Mouse (Mus musculus): ENCODE results near the gene Vcl.

Vcl gene

DNA sequence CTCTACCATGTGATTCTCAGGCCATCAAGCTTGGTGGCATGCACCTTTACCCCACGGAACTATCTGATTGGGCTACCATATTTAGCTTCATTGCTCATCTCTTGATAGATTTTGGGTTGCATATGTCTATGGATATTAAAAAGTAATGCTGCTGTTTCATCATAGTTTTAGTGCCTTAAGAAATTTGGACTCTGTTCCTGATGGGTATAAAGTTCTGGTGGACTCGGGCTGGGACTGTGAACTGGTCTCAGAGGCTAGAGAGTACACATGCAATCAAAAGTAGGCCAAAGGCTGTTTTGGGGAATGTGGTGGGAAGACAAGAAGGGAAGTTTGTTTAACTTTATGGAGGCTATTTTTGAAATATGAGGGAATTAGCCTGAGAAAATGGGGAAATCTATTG, 16.1 kb downstream of the Vcl start:
- no peak for DNase-seq

DNA sequence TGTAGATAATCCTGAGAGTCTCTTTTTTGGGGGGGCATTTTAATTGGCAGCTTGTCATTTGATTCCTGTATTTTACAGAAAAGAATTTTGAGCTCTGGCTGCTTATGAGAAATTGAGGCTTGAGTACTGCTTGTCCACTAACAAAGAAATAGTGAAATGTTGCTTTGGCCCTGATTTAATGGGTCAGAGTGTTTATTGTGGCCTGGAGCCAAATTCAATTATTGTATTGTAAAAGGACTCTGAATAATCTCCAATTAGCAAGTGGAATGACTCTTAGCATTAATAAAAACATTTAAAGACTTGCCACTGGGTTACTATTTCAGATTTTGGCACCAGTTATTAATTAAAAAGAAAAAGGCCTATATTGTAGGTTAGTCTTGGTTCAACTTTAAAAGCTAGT, 26.8 kb downstream of the Vcl start:
- DNase-seq = no peak

DNA sequence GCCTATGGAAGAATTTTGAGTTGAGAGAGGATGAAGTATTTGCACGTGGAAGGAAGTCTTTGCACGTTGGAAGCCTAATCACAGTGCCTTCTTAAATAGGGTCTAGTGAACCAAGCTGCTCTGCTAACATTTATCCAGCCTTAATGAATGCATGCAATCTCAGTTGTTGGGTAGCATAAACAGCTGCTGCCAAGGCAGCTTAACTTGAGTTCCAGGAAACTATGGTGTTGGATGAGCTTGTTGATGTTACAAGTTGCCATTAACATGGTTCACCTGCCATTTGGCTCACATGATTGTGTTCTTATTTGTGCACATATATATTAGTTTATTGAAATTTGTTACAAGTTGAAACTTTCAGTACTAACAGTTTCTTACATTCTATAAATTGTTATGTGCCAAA, 29.8 kb downstream of the Vcl start:
- DNase-seq = no peak

GRCm38 (mm10) chr14:20962466-20962865, 33.3 kb downstream of the Vcl start:
- DNase-seq = no peak

- DNase-seq = no peak
Observed at GRCm38 (mm10) chr14:20962906-20963305, 33.7 kb downstream of the Vcl start.

GRCm38 (mm10) chr14:20963863-20964262, 34.7 kb downstream of the Vcl start:
- no peak for DNase-seq

GRCm38 (mm10) chr14:20964285-20964684, 35.1 kb downstream of the Vcl start:
- DNase-seq = no peak

- DNase-seq = no peak
Observed at GRCm38 (mm10) chr14:20966959-20967670, 37.9 kb downstream of the Vcl start.

GRCm38 (mm10) chr14:20969066-20969465, 39.9 kb downstream of the Vcl start:
- DNase-seq = no peak

DNA sequence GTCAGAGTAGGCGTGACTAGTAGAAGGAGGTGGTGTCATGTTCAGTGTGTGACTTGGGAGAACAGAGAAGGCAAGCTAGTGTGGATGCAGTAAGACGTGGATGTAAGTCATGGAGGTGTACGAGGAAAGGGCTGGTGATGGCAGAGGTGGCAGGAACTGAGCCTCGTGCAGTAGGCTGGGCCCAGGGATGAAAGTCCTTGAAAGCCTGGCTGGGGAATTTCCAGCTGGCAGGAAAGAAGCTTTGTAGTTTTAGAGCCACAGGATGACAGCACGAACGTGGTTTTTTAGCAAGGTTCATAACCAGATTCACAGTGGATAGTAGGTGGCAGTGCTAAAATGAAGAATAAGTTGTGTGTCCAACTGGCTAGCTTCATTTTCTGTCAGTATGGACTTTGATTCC, 41.2 kb downstream of the Vcl start:
- DNase-seq = no peak

DNA sequence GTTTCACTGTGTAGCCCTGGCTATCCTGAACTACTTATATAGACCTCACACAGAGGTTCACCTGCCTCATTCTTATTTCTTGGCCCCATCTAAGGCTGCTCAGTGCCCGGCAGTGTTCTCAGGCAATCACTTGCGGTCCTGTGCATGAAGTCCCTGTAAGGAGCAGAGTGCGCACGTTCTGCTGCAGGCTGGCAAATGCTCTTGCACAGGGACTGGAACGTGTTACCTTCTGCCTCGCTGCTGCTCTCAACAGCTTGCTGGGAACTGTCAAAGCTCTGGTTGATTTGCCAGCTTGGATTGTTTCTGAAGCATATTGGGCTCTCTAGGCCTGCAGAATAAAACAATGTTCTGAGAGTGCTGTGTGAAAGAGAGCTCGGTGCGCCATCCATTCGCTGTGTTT, 41.7 kb downstream of the Vcl start:
- peak; percentile 17 for DNase-seq

GRCm38 (mm10) chr14:20973821-20974220, 44.6 kb downstream of the Vcl start:
- no peak for DNase-seq

GRCm38 (mm10) chr14:20976741-20977140, 47.5 kb downstream of the Vcl start:
- no peak for DNase-seq

- no peak for DNase-seq
Observed at GRCm38 (mm10) chr14:20977726-20978125, 48.5 kb downstream of the Vcl start.

DNA sequence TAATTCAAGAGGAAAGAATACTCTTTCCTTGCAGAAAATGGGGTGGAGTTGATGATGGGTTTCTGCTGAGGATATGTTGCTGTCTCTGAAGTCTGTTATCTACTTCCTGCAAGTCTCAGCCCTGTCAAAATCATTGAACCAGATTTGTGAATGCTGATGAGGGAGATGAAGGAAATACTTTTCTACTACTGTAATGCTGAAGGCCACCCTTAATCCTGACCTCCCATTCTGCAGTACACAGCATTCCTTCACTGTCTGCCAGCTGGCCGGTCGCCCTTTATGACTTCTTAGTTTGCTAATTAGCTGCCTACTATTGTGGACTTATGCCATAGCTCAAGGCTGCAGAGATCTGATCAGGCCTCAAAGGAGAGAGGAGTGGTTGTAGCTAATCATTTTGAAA, 54.6 kb downstream of the Vcl start:
- DNase-seq = peak; percentile 13

GRCm38 (mm10) chr14:20985482-20985881, 56.3 kb downstream of the Vcl start:
- DNase-seq = no peak

DNA sequence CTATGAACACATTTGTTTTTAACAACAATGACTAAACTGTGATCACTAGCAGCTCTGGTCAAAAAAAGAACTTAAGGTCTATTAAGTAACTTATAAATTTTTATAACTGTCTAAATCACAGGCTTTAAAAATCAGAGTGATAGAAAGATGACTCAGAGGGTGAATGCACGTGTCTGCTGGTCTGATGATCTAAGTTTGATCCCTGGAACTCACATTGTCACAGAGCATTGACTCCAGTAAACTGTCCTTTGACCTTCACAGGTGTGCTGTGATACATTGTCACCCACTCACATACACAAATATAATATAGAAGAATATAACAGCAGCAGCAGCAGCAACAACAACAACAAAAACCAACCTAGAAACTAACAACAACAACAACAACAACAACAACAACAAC, 62.3 kb downstream of the Vcl start:
- no peak for DNase-seq

DNA sequence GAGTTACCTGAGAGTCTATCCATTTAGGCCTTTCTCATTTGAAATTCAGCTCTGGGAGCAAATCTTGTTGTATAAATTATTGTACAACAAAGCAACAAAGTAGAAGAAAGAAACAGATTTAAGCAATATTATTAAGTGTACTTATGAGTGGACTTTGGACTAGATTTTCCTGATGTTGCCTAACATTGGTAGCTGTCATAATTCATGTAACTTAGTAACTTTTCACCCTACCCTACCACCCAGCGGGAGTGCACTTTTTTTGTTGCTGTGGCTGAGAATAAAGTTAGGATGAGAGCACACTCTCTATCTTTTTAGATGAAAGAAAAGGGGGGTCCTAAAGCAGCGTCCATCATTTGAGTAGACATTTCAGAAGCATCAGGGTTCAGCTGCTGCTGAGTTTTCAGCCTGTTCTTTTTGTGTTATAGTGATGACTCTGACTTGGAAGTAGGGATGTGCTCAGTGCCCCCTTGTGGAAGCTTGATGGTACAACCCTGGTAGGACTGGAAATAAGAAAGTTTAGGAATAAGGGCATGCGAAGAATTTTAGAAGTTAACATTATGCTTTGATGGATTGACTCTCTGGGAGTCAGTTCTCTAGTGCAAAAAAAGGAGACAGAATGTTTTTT, 64.0 kb downstream of the Vcl start:
- peak; percentile 26 for DNase-seq

DNA sequence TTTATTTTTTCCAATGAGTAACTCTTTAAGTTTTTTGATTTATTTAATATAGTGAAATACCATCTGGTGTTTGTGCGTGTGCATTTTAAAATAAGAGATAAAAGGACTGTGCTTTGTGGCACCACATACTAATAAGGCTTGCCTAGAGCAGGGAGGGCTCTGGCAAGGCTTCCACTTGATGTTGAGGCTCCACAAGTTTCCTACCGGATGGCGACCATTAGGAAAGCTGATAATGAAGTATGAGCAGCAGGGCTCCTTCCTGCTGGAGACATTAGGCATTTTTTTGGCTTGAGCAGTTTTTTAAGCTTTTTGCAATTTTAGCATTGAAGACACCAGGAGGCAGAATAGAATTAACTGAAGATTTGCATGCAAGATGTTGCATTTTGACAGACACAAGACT, 65.3 kb downstream of the Vcl start:
- DNase-seq = no peak

- no peak for DNase-seq
Observed at GRCm38 (mm10) chr14:20995497-20995896, 66.3 kb downstream of the Vcl start.

DNA sequence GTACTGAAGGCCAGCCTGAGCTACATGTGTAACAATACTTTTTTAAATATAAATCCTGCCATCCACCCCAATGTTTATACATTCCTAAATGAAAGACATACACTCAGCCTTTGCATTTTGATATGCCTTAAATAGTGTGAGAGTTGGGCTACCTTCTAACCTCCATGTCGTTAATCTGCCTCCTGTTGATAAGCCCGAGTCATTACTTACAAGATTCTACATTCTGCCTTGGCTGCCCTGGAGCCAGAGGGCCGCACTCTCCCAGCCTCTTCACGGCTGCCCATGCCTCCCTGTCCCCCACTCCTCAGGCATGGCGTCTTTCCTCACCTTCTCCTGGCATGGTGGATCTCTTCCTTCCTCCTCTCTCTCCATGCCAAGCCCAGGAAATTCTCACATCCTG, 67.2 kb downstream of the Vcl start:
- DNase-seq = no peak

DNA sequence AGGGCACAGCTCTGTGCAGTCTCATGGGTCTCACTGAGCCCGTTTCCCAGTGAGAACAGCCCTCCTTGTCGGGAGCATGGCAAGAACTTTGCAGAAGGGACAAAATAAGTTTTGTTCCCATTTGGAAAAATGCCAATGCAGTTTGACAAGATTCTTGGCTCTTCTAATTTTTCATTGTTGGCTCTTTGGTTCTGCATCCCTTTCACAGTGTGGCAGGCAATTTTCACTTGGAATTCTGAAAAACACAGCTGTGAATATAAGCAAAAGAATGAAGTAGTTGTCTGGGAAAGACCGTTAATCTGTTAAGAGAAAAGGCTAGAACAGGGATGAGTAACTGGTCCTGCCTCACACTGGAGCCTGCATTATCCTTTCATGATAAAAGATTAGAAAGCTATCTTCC, 68.3 kb downstream of the Vcl start:
- no peak for DNase-seq

DNA sequence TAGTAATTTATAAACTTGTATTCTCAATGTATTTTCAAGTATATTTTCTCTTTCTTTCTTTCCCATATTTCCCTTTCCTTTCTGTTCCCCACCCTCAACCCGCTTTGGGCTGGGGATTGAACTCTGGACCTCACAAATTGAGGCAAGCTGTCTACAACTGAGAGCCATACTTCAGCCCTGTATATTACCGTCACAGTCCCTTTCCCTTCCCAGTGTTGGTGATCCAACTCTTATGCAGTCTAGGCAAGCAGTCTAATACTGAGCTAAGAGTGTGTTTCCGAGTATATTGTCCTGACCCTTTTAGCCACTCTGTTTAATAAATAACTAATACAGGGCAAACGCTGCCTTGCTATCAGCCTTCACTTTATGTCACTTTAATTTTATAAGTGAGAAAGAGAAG, 70.4 kb downstream of the Vcl start:
- DNase-seq = no peak

GRCm38 (mm10) chr14:21013800-21014334, 84.7 kb downstream of the Vcl start:
- DNase-seq = no peak

DNA sequence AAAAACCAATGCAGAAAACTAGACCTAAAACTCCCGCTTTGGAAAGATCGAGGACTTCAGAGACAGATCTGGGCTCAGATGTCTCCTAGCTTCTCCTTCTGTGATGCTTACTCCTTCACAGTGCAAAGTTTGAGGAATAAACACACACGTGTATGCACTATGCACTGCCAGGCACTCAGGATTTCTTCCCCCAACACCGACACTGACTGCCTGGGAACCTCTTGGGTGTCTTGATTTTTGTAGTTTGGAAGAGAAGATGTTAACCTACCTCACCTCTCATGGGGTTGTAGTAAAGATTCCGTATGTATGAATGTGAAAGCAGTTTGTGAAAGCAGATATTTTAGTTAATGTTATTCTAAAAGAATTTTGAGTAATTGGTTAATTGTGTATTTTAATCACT, 88.7 kb downstream of the Vcl start:
- DNase-seq = no peak
